Mouse (Mus musculus) myocyte (in vitro differentiated cells): ENCODE measurements around the gene Srgap2. TPM values are rescaled to one million over a fixed set of nuclear protein-coding genes. Genes with fewer than 3 reads are reported as not detected.

Experiments
- H3K27me3 ChIP-seq: one replicate; pipeline ENCODE4 v1.6.1; 2011; ENCODE audit not compliant: control insufficient read depth, insufficient read depth, insufficient read length
- H3K36me3 ChIP-seq: one replicate; pipeline ENCODE4 v1.6.1; 2011; ENCODE audit not compliant: control insufficient read depth, insufficient read depth
- H3K4me2 ChIP-seq: one replicate; pipeline ENCODE4 v1.6.1; 2011; ENCODE audit warnings: low read depth, control low read depth
- H3K4me3 ChIP-seq: one replicate; pipeline ENCODE4 v1.5.1; 2011; ENCODE audit warnings: mild to moderate bottlenecking, control low read depth, moderate library complexity
- H3K79me2 ChIP-seq: one replicate; pipeline ENCODE4 v1.6.1; 2011; ENCODE audit not compliant: control insufficient read depth, insufficient read depth
- H3ac ChIP-seq: one replicate; pipeline ENCODE4 v1.6.1; 2011; ENCODE audit not compliant: control insufficient read depth, insufficient read length
- CEBPB ChIP-seq: IDR thresholded peaks from 2 replicates; pipeline ENCODE4 v1.6.1; 2011; ENCODE audit warnings: mild to moderate bottlenecking, moderate library complexity; ENCODE audit not compliant: poor library complexity, insufficient read depth, severe bottlenecking
- E2F4 ChIP-seq: IDR thresholded peaks from one replicate; pipeline ENCODE4 v1.6.1; 2011; ENCODE audit warnings: mild to moderate bottlenecking, control low read depth, moderate library complexity; ENCODE audit not compliant: insufficient read depth
- MAX ChIP-seq: IDR thresholded peaks from one replicate; pipeline ENCODE4 v1.6.1; 2011; ENCODE audit warnings: low read depth, mild to moderate bottlenecking, control low read depth
- MYOD1 ChIP-seq, 3 experiments: IDR thresholded peaks; one replicate each; pipeline ENCODE4 v1.6.1; 2011; ENCODE audit warnings: control low read depth in 2 of 3, low read depth in 2 of 3, mild to moderate bottlenecking in 2 of 3, moderate library complexity in 1 of 3; ENCODE audit not compliant: insufficient read length in 2 of 3, control insufficient read depth in 1 of 3
- MYOG ChIP-seq, 3 experiments: IDR thresholded peaks; one replicate each; pipeline ENCODE4 v1.6.1; 2011; ENCODE audit warnings: control low read depth in 2 of 3, low read depth in 2 of 3, mild to moderate bottlenecking in 2 of 3; ENCODE audit not compliant: insufficient read length in 2 of 3, control insufficient read depth in 1 of 3, insufficient read depth in 1 of 3
- POLR2A ChIP-seq: IDR thresholded peaks from one replicate; pipeline ENCODE4 v1.6.1; 2011; ENCODE audit warnings: low read depth, mild to moderate bottlenecking, control low read depth, moderate library complexity; ENCODE audit not compliant: insufficient read length
- POLR2AphosphoS2 ChIP-seq: IDR thresholded peaks from one replicate; pipeline ENCODE4 v1.6.1; 2011; ENCODE audit warnings: low read depth, control low read depth; ENCODE audit not compliant: insufficient read length
- REST ChIP-seq: IDR thresholded peaks from one replicate; pipeline ENCODE4 v1.6.1; 2011; ENCODE audit warnings: mild to moderate bottlenecking, control low read depth, moderate library complexity; ENCODE audit not compliant: insufficient read depth, insufficient read length
- SRF ChIP-seq: IDR thresholded peaks from one replicate; pipeline ENCODE4 v1.6.1; 2011; ENCODE audit warnings: low read depth; ENCODE audit not compliant: control insufficient read depth, insufficient read length
- TCF12 ChIP-seq: IDR thresholded peaks from one replicate; pipeline ENCODE4 v1.6.1; 2011; ENCODE audit warnings: mild to moderate bottlenecking, control low read depth; ENCODE audit not compliant: poor library complexity, insufficient read depth, severe bottlenecking
- TCF3 ChIP-seq: IDR thresholded peaks from one replicate; pipeline ENCODE4 v1.6.1; 2011; ENCODE audit warnings: low read depth, control low read depth; ENCODE audit not compliant: insufficient read length
- USF1 ChIP-seq: IDR thresholded peaks from one replicate; pipeline ENCODE4 v1.6.1; 2011; ENCODE audit warnings: low read depth, mild to moderate bottlenecking, control low read depth, moderate library complexity
- polyA plus RNA-seq: library from polyadenylated mRNA; unstranded; fragments of >200 nt; fragmentation: generic; extraction: Trizol; gene quantifications from one replicate; pipeline ENCODE4 v1.2.1, GENCODE M21; 2012; ENCODE audit warnings: missing spikeins

The Srgap2 gene
- polyA plus RNA-seq, 1 experiment, result 19.1 TPM

- Histone ChIP-seq H3ac (no peak overlapping the region), H3K27me3 (no peaks in the 10 kb centered on the region), H3K4me3 (no peak overlapping the region), H3K4me2 (no peak overlapping the region), H3K79me2 (no peaks in the 10 kb centered on the region), H3K36me3 (no peaks in the 10 kb centered on the region)
- TF ChIP-seq TCF3 (no peak), E2F4 (no peak), SRF (no peak), USF1 (no peak), TCF12 (no peak), MAX (no peak), REST (no peak), POLR2A (no peak), MYOD1 (IDR thresholded peaks at IDR 0.05; ENCODE audit: control insufficient read depth in 1 of 3, insufficient read length in 2 of 3, low read depth in 2 of 3) (no peak), POLR2AphosphoS2 (no peak), CEBPB (no peak), MYOG (IDR thresholded peaks at IDR 0.05; ENCODE audit: control insufficient read depth in 1 of 3, insufficient read depth in 1 of 3, insufficient read length in 2 of 3, low read depth in 2 of 3) (no peak)
These were observed 13.6 kb upstream of the Srgap2 start for GRCm38 (mm10) chr1:131540795-131541194.

GRCm38 (mm10) chr1:131539771-131540170, 12.6 kb upstream of the Srgap2 start:
- H3ac ChIP-seq, result no peak overlapping the region
- H3K4me2 ChIP-seq, result no peak overlapping the region
- no peak for TF ChIP-seq TCF3
- TF ChIP-seq MAX, result no peak
- TF ChIP-seq TCF12, result no peak
- TF ChIP-seq REST, result no peak
- no peaks in the 10 kb centered on the region for H3K79me2 ChIP-seq
- no peaks in the 10 kb centered on the region for H3K36me3 ChIP-seq
- no peak overlapping the region for H3K4me3 ChIP-seq
- H3K27me3 ChIP-seq, result no peaks in the 10 kb centered on the region

- Histone ChIP-seq H3ac (peak overlapping the region; percentile 59), H3K4me2 (peak overlapping the region; percentile 99), H3K79me2 (peaks cover 24% of the 10 kb centered on the region), H3K36me3 (no peaks in the 10 kb centered on the region), H3K4me3 (peak overlapping the region; percentile 88), H3K27me3 (no peaks in the 10 kb centered on the region)
- no peak for TF ChIP-seq TCF3
- TF ChIP-seq MYOG (IDR thresholded peaks at IDR 0.05; ENCODE audit: control insufficient read depth in 1 of 3, insufficient read depth in 1 of 3, insufficient read length in 2 of 3, low read depth in 2 of 3), result no peak
- no peak for TF ChIP-seq CEBPB
- no peak for TF ChIP-seq USF1
- no peak for TF ChIP-seq POLR2A
- TF ChIP-seq POLR2AphosphoS2, result no peak
- no peak for TF ChIP-seq REST
- TF ChIP-seq MAX, result no peak
- no peak for TF ChIP-seq SRF
- no peak for TF ChIP-seq E2F4
These were observed 1.5 kb upstream of the Srgap2 start for GRCm38 (mm10) chr1:131528561-131529166.

GRCm38 (mm10) chr1:131528081-131528507, 942 bp upstream of the Srgap2 start:
- H3K4me2 ChIP-seq, result peak overlapping the region; percentile 99
- TF ChIP-seq POLR2A (peak; percentile 4), TCF12 (no peak)
- peak overlapping the region; percentile 88 for H3K4me3 ChIP-seq
- peak overlapping the region; percentile 59 for H3ac ChIP-seq
- H3K79me2 ChIP-seq, result peaks cover 29% of the 10 kb centered on the region
- H3K36me3 ChIP-seq, result no peaks in the 10 kb centered on the region
- no peaks in the 10 kb centered on the region for H3K27me3 ChIP-seq

DNA sequence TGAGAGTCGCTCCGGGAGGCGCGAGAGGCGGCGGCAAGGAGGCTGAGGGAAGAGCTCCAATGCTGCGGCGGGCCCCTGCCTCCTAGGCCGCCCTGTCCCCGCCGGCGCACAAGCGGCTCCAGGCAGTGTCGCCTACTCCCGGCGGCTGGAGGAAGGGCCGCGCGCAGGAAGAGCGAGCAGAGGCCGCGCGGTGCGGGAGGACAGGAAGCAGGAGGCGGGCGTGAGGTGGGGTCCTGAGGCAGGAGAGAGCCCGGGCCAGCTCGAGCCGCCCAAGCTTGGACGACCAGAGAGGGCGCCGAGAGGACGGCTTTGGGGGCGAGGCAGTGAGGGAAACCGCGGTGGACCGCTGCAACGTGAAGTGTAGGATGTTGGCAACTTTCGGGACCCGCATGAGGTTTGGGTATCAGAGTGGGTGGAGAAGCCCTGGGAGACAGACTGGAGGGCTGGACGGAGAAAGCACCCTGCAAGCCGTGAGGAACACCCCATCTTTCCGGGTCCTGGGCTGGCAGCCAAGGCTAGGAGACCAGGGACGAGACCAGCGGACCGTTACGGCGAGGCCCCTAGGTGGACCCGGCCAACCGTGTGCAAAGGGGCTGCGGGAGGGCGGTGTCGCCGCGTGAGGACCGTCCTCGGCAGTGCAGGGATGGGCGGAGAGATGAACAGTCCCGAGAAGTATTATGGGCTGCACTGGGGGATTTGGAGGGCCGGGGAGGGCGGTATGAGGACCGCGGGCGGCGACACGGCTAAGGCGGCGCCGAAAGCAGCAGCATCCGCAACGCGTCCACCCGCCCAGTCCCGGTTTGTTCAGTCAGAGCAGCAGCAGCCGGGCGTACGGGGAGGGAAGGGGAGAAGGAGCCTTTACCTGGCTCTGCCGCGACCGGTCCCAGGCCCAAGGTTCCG, 531 bp downstream of the Srgap2 start:
- Histone ChIP-seq H3K4me2 (peak overlapping the region; percentile 92), H3K36me3 (no peaks in the 10 kb centered on the region), H3K79me2 (peaks cover 44% of the 10 kb centered on the region), H3K4me3 (peak overlapping the region; percentile 88), H3K27me3 (no peaks in the 10 kb centered on the region), H3ac (peak overlapping the region; percentile 59)
- no peak for TF ChIP-seq E2F4
- TF ChIP-seq SRF, result peak; percentile 15
- peak; percentile 41 for TF ChIP-seq POLR2A
